Mouse (Mus musculus) ES-E14 (cell line): ENCODE measurements at regions not wholly inside any gene's neighbourhood (a gene's known extent, or its start where the extent isn't known, plus 50 kb on each side); places are given as distances from the start of the nearest gene placed in this dataset.

Experiments used
- DNase-seq: peaks from one replicate; pipeline ENCODE4 v3.0.0-alpha.2; 2013; ENCODE audit warnings: low read depth, low spot score
- H3K27ac ChIP-seq: 2 replicates; pipeline ENCODE4 v1.5.1; 2012; ENCODE audit warnings: low read depth, mild to moderate bottlenecking, low read length, moderate library complexity, mixed read lengths; ENCODE audit not compliant: poor library complexity, insufficient read depth, severe bottlenecking
- H3K36me3 ChIP-seq: 2 replicates; pipeline ENCODE4 v1.6.1; 2012; ENCODE audit warnings: mild to moderate bottlenecking, low read length, moderate library complexity, mixed read lengths; ENCODE audit not compliant: control insufficient read depth, poor library complexity, insufficient read depth, severe bottlenecking
- H3K4me1 ChIP-seq, 2 experiments: fragments of 150-350 bp in 1 of 2; sonication (generic) in 1 of 2; 2 replicates each; pipeline ENCODE4 v1.6.1; 2012; ENCODE audit warnings: low read length in 2 of 2, mild to moderate bottlenecking in 1 of 2, mixed read lengths in 1 of 2; ENCODE audit not compliant: control insufficient read depth in 2 of 2, insufficient read depth in 2 of 2, poor library complexity in 1 of 2
- H3K4me3 ChIP-seq, 2 experiments: fragments of 150-350 bp in 1 of 2; sonication (generic) in 1 of 2; 2 replicates each; pipeline ENCODE4 v1.5.1; 2012; ENCODE audit warnings: low read length in 2 of 2, low read depth in 1 of 2, mild to moderate bottlenecking in 1 of 2, mixed read lengths in 1 of 2; ENCODE audit not compliant: insufficient read depth in 1 of 2, poor library complexity in 1 of 2, severe bottlenecking in 1 of 2
- H3K9ac ChIP-seq: 2 replicates; pipeline ENCODE4 v1.6.1; 2012; ENCODE audit warnings: low read depth, mild to moderate bottlenecking, low read length, mixed read lengths; ENCODE audit not compliant: poor library complexity, insufficient read depth, severe bottlenecking
- H3K9me3 ChIP-seq: fragments of 150-350 bp; sonication (generic); 2 replicates; pipeline ENCODE4 v1.6.1; 2012; ENCODE audit warnings: low read depth, mild to moderate bottlenecking, low read length; ENCODE audit not compliant: control insufficient read depth, insufficient read depth
- CHD2 ChIP-seq: IDR thresholded peaks from 2 replicates; pipeline ENCODE4 v1.6.1; 2014; ENCODE audit warnings: mild to moderate bottlenecking, low read depth, low read length, inconsistent platforms
- HCFC1 ChIP-seq: IDR thresholded peaks from 2 replicates; pipeline ENCODE4 v1.6.1; 2012; ENCODE audit warnings: low read length, inconsistent platforms, borderline replicate concordance; ENCODE audit not compliant: insufficient read depth
- MAFK ChIP-seq: IDR thresholded peaks from 2 replicates; pipeline ENCODE4 v1.6.1; 2014; ENCODE audit warnings: mild to moderate bottlenecking, low read depth, low read length, inconsistent platforms; ENCODE audit not compliant: insufficient read depth
- ZC3H11A ChIP-seq: IDR thresholded peaks from 2 replicates; pipeline ENCODE4 v1.6.1; 2012; ENCODE audit warnings: low read depth, mild to moderate bottlenecking, inconsistent platforms, low read length, borderline replicate concordance
- ZNF384 ChIP-seq: IDR thresholded peaks from 2 replicates; pipeline ENCODE4 v1.6.1; 2012; ENCODE audit warnings: low read depth, low read length, inconsistent platforms
- in situ Hi-C, 2 experiments: fragments of 600-800 bp; cut with MboI; formaldehyde crosslinking; loops; one replicate each; pipeline ENCODE4 v1.15.1; 2025; ENCODE audit warnings: low sequenced_read_pairs in 2 of 2, inconsistent platforms in 1 of 2; ENCODE audit not compliant: unreplicated experiment in 2 of 2

GRCm38 (mm10) chr3:62228156-62228555 lies 110.0 kb upstream of the Arhgef26 start:
- TF ChIP-seq ZNF384, result no peak
- no peak for TF ChIP-seq ZC3H11A
- TF ChIP-seq CHD2, result no peak
- DNase-seq, result no peak

GRCm38 (mm10) chr3:62241031-62241430 lies 97.1 kb upstream of the Arhgef26 start:
- Histone ChIP-seq H3K4me1 (no peaks in the 10 kb centered on the region), H3K9ac (no peak overlapping the region), H3K36me3 (no peaks in the 10 kb centered on the region), H3K4me3 (no peak overlapping the region), H3K27ac (no peak overlapping the region), H3K9me3 (no peaks in the 10 kb centered on the region)
- no peak for DNase-seq
- in situ Hi-C loops, result no loop called here
- TF ChIP-seq ZC3H11A (no peak), ZNF384 (no peak), HCFC1 (no peak), CHD2 (no peak), MAFK (no peak)

More at GRCm38 (mm10) chr3:62228156-62228555, 110.0 kb upstream of the Arhgef26 start:
- H3K36me3 ChIP-seq, result no peaks in the 10 kb centered on the region
- no peak overlapping the region for H3K4me3 ChIP-seq
- in situ Hi-C loops, result loop anchor here in 1 of 2 experiments (10.0 kb wide), 1 partner anchor 227 kb away; no protein-coding TSS in a partner anchor
- H3K27ac ChIP-seq, result no peak overlapping the region
- H3K9ac ChIP-seq, result no peak overlapping the region
- no peaks in the 10 kb centered on the region for H3K4me1 ChIP-seq
- no peaks in the 10 kb centered on the region for H3K9me3 ChIP-seq

DNA sequence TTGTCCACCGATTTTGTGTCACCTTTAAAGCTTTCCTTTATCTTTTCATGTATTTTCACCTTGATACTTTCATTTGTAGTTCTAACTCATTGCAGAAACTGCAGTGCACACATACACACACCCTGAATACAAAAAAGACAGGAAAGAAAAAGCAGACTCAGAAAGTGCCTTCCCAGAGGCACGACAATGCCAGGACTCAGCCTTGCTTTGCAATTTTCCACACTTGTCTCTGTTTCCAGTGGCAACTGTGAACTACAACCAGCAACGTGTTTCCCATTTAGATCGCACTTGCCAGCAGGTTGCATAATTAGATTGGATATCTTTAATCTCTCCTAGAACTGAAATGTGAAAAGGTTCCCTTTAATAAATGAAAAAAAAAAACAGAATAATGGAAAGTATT lies 66.4 kb upstream of the Arhgef26 start:
- in situ Hi-C loops, result no loop called here
- TF ChIP-seq MAFK, result no peak
- TF ChIP-seq ZNF384, result no peak
- no peak for TF ChIP-seq CHD2
- no peak for TF ChIP-seq HCFC1
- TF ChIP-seq ZC3H11A, result no peak
- no peak for DNase-seq

DNA sequence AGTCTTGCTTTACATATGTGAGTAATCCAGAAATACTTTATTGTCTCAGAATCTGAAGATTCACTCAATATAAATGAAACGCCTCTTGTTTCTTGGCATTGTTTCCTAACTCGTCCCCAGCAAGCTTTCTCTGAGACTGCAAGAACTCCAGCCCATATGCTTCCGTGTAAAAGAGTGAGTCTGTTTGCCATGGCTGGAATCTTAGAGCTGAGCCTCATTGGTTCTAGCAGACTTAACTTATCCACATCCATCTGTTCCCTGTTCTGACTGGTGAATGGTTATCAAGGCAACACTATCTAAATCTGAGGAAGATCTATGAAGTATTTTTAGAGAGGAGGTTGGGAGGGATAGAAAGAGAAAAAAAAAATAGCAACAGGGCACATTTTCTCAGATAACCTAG lies 59.9 kb upstream of the Arhgef26 start:
- Histone ChIP-seq H3K36me3 (no peaks in the 10 kb centered on the region), H3K27ac (no peak overlapping the region), H3K9ac (no peak overlapping the region), H3K4me3 (no peak overlapping the region), H3K9me3 (no peaks in the 10 kb centered on the region), H3K4me1 (no peaks in the 10 kb centered on the region)
- TF ChIP-seq ZC3H11A, result no peak
- no peak for TF ChIP-seq CHD2
- TF ChIP-seq MAFK, result no peak
- no peak for TF ChIP-seq ZNF384
- no peak for TF ChIP-seq HCFC1
- DNase-seq, result no peak
- in situ Hi-C loops, result no loop called here

More for the DNA sequence above, 66.4 kb upstream of the Arhgef26 start:
- no peak overlapping the region for H3K4me3 ChIP-seq
- no peaks in the 10 kb centered on the region for H3K9me3 ChIP-seq
- H3K36me3 ChIP-seq, result no peaks in the 10 kb centered on the region
- no peaks in the 10 kb centered on the region for H3K4me1 ChIP-seq
- H3K9ac ChIP-seq, result no peak overlapping the region
- no peak overlapping the region for H3K27ac ChIP-seq

DNA sequence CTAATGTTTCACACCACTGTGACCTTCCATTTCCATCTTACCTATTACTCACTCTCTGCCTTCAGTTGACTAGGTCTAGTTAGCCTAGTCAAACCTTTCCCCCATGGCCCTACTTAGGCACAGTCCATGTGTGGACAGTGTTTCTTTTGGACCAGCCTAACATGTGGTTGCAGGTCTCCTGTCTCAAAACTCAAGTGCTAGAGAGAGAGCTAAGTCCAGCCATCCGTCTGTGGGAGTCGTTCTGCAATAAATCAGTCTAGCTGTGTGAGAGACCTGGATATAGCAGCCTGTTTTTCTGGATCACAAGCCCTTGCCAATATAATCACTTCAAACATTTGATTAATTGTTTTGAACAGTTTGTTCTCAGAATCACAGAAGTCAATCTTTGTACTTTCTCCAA lies 57.2 kb upstream of the Arhgef26 start:
- in situ Hi-C loops, result no loop called here
- TF ChIP-seq HCFC1 (no peak), CHD2 (no peak), MAFK (no peak), ZC3H11A (no peak), ZNF384 (no peak)
- H3K9ac ChIP-seq, result no peak overlapping the region
- H3K36me3 ChIP-seq, result no peaks in the 10 kb centered on the region
- no peak for DNase-seq
- no peaks in the 10 kb centered on the region for H3K4me1 ChIP-seq
- H3K4me3 ChIP-seq, result no peak overlapping the region
- no peaks in the 10 kb centered on the region for H3K9me3 ChIP-seq
- no peak overlapping the region for H3K27ac ChIP-seq
